Mouse (Mus musculus): ENCODE results near the gene Adamts18. TPM values are rescaled to one million over a fixed set of nuclear protein-coding genes. Genes with fewer than 3 reads are reported as not detected.
A peak's percentile ranks its signal among the peaks of the same experiment; 100 is the strongest.

Gene Adamts18
- polyA plus RNA-seq, 1 experiment from 2014 or later = 23.3 TPM

- ATAC-seq (replicated peaks) = peak; percentile 90
- Histone ChIP-seq H3K36me3 (no peaks in the 10 kb centered on the region), H3K27me3 (no peaks in the 10 kb centered on the region), H3K4me1 (peaks cover 7% of the 10 kb centered on the region; the same call in 1 of the 2 replicates), H3K9ac (replicated peaks) (no peak overlapping the region), H3K9me3 (no peaks in the 10 kb centered on the region), H3K4me2 (replicated peaks) (no peak overlapping the region), H3K4me3 (no peak overlapping the region), H3K27ac (replicated peaks) (peak overlapping the region; percentile 70)
- WGBS = 40% methylated on average over 11 of the region's 11 CpGs
Measured at GRCm38 (mm10) chr8:113672599-113673255, 175.8 kb downstream of the Adamts18 start.

GRCm38 (mm10) chr8:113669924-113670323 is 178.6 kb downstream of the Adamts18 start:
- no peak overlapping the region for H3K4me2 ChIP-seq (replicated peaks)
- H3K4me1 ChIP-seq = peaks cover 32% of the 10 kb centered on the region
- ATAC-seq (replicated peaks) = no peak
- H3K4me3 ChIP-seq = no peak overlapping the region
- no peaks in the 10 kb centered on the region for H3K27me3 ChIP-seq
- WGBS = 87% methylated on average over 10 of the region's 10 CpGs
- no peaks in the 10 kb centered on the region for H3K9me3 ChIP-seq
- no peak overlapping the region for H3K27ac ChIP-seq (replicated peaks)
- no peak overlapping the region for H3K9ac ChIP-seq (replicated peaks)
- H3K36me3 ChIP-seq = no peaks in the 10 kb centered on the region

- Histone ChIP-seq H3K27ac (replicated peaks) (peak overlapping the region; percentile 68), H3K9ac (replicated peaks) (no peak overlapping the region), H3K27me3 (no peaks in the 10 kb centered on the region), H3K36me3 (no peaks in the 10 kb centered on the region), H3K4me1 (peaks cover 28% of the 10 kb centered on the region), H3K4me2 (replicated peaks) (no peak overlapping the region), H3K4me3 (no peak overlapping the region), H3K9me3 (no peaks in the 10 kb centered on the region)
- ATAC-seq (replicated peaks) = peak; percentile 82
- WGBS = 14% methylated on average over 16 of the region's 16 CpGs
Measured at GRCm38 (mm10) chr8:113666714-113667432, 181.7 kb downstream of the Adamts18 start.

- Histone ChIP-seq H3K9ac (replicated peaks) (no peak overlapping the region), H3K4me2 (replicated peaks) (no peak overlapping the region), H3K27me3 (no peaks in the 10 kb centered on the region), H3K36me3 (no peaks in the 10 kb centered on the region), H3K4me3 (no peak overlapping the region), H3K9me3 (no peaks in the 10 kb centered on the region), H3K4me1 (peaks cover 28% of the 10 kb centered on the region), H3K27ac (replicated peaks) (peak overlapping the region; percentile 68)
- WGBS = 32% methylated on average over 8 of the region's 8 CpGs
- ATAC-seq (replicated peaks) = peak; percentile 46
Measured at GRCm38 (mm10) chr8:113665951-113666350, 182.6 kb downstream of the Adamts18 start.

GRCm38 (mm10) chr8:113665036-113665435 is 183.5 kb downstream of the Adamts18 start:
- Histone ChIP-seq H3K9ac (replicated peaks) (no peak overlapping the region), H3K4me2 (replicated peaks) (no peak overlapping the region), H3K4me3 (no peak overlapping the region), H3K4me1 (peaks cover 28% of the 10 kb centered on the region), H3K36me3 (no peaks in the 10 kb centered on the region), H3K27me3 (no peaks in the 10 kb centered on the region), H3K9me3 (no peaks in the 10 kb centered on the region), H3K27ac (replicated peaks) (0 out of 2 replicates have a peak overlapping the region, but pooled peaks have one; percentile 12)
- ATAC-seq (replicated peaks) = no peak; the same call in 1 of the 2 replicates
- 41% methylated on average over 4 of the region's 4 CpGs for WGBS

GRCm38 (mm10) chr8:113664544-113664943 is 184.0 kb downstream of the Adamts18 start:
- Histone ChIP-seq H3K9me3 (no peaks in the 10 kb centered on the region), H3K36me3 (no peaks in the 10 kb centered on the region), H3K4me2 (replicated peaks) (no peak overlapping the region), H3K27ac (replicated peaks) (no peak overlapping the region), H3K27me3 (no peaks in the 10 kb centered on the region), H3K4me1 (peaks cover 28% of the 10 kb centered on the region), H3K9ac (replicated peaks) (no peak overlapping the region), H3K4me3 (no peak overlapping the region)
- 11% methylated on average over 2 of the region's 2 CpGs for WGBS
- peak; percentile 77 for ATAC-seq (replicated peaks)

- Histone ChIP-seq H3K4me3 (no peak overlapping the region), H3K27me3 (no peaks in the 10 kb centered on the region), H3K9me3 (no peaks in the 10 kb centered on the region), H3K4me1 (peaks cover 5% of the 10 kb centered on the region), H3K36me3 (no peaks in the 10 kb centered on the region), H3K4me2 (replicated peaks) (no peak overlapping the region), H3K9ac (replicated peaks) (no peak overlapping the region), H3K27ac (replicated peaks) (no peak overlapping the region)
- no peak for ATAC-seq (replicated peaks)
- WGBS = 91% methylated on average over 1 of the region's 1 CpGs
Measured at GRCm38 (mm10) chr8:113660128-113660527, 188.4 kb downstream of the Adamts18 start.

GRCm38 (mm10) chr8:113656681-113657298 is 191.7 kb downstream of the Adamts18 start:
- no peak overlapping the region for H3K4me3 ChIP-seq
- H3K36me3 ChIP-seq = no peaks in the 10 kb centered on the region
- H3K9me3 ChIP-seq = no peaks in the 10 kb centered on the region
- no peaks in the 10 kb centered on the region for H3K27me3 ChIP-seq
- H3K9ac ChIP-seq (replicated peaks) = no peak overlapping the region
- WGBS = 84% methylated on average over 11 of the region's 11 CpGs
- H3K27ac ChIP-seq (replicated peaks) = no peak overlapping the region
- no peaks in the 10 kb centered on the region for H3K4me1 ChIP-seq
- no peak for ATAC-seq (replicated peaks)
- H3K4me2 ChIP-seq (replicated peaks) = no peak overlapping the region

GRCm38 (mm10) chr8:113656154-113656553 is 192.4 kb downstream of the Adamts18 start:
- Histone ChIP-seq H3K4me1 (no peaks in the 10 kb centered on the region), H3K27ac (replicated peaks) (no peak overlapping the region), H3K4me2 (replicated peaks) (no peak overlapping the region), H3K9ac (replicated peaks) (no peak overlapping the region), H3K36me3 (no peaks in the 10 kb centered on the region), H3K27me3 (no peaks in the 10 kb centered on the region), H3K9me3 (no peaks in the 10 kb centered on the region), H3K4me3 (no peak overlapping the region)
- no peak for ATAC-seq (replicated peaks)
- 94% methylated on average over 5 of the region's 5 CpGs for WGBS

- Histone ChIP-seq H3K36me3 (no peaks in the 10 kb centered on the region), H3K9ac (replicated peaks) (no peak overlapping the region), H3K4me3 (no peak overlapping the region), H3K27ac (replicated peaks) (no peak overlapping the region), H3K4me2 (replicated peaks) (no peak overlapping the region), H3K4me1 (no peaks in the 10 kb centered on the region), H3K9me3 (no peaks in the 10 kb centered on the region), H3K27me3 (no peaks in the 10 kb centered on the region)
- ATAC-seq (replicated peaks) = no peak
- 58% methylated on average over 4 of the region's 4 CpGs for WGBS
Measured at GRCm38 (mm10) chr8:113653151-113653550, 195.4 kb downstream of the Adamts18 start.

GRCm38 (mm10) chr8:113652450-113652849 is 196.1 kb downstream of the Adamts18 start:
- 79% methylated on average over 12 of the region's 12 CpGs for WGBS
- Histone ChIP-seq H3K9me3 (no peaks in the 10 kb centered on the region), H3K27ac (replicated peaks) (no peak overlapping the region), H3K36me3 (no peaks in the 10 kb centered on the region), H3K4me1 (no peaks in the 10 kb centered on the region), H3K9ac (replicated peaks) (no peak overlapping the region), H3K27me3 (no peaks in the 10 kb centered on the region), H3K4me2 (replicated peaks) (no peak overlapping the region), H3K4me3 (no peak overlapping the region)
- no peak for ATAC-seq (replicated peaks)

All from forebrain, embryonic 15.5 days (tissue).